Mouse (Mus musculus) lung, adult 18-20 months (tissue): ENCODE measurements around the gene Ap3s2.

Experiments
- DNase-seq, 2 experiments: peaks; one replicate each; pipeline ENCODE4 v3.0.0; 2022; ENCODE audit warnings: mixed read lengths in 2 of 2

The Ap3s2 gene

DNA sequence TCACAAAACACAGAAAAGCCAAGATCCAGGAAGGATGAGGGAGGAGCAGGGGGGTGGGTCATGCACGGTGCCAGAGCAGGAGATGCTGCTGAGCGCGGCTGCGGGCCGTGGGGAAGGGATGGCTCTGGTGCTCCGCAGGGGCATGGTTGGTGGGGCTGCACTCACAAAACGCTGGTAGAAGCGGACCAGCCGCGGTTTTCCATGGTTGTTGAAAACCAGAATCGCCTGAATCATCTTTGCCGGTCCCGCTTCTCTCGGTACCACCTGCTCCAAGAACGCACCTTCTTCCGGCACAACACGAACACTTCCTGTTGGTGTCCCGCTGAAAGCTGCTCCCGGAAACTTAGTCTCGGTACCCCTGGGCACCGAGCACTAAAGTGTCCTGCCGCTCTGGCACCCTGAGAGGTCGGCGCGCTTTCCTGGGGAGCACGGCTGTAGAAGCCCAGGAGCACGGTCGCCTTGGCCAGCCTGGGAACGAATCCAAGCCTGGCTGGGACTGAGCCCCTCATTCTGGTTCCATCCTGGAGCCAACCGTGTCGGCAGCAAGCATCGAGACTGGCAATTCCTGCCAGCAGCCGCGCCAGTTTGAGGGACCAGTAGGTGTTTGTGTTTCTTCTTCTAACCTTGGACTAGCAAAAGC, at the start of gene Ap3s2:
Gene Ap3s2, minus strand, starts transcription at position 306 of the 640 bp plus-strand sequence.
- peak; percentile 88 for DNase-seq

DNA sequence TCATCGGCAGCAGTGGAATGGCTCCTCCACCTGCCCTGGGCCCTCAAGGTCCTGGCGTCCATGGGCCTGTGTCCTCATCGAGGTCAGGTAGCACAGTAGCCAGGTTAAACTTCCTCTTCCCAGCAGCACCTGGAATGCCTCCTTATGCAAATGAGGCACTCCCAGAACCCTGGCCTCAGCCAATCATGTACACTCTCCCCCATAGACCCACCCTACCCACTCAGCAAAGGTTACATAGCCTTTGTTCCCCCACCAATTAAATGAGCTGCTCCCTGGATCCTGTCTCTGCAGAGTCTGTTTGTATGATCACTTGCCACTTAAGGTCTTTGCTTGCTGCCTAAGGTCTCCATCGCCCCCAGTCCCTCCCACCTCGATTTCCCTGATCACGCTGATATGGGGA, 47.9 kb upstream of the Ap3s2 start:
- DNase-seq: no peak

- no peak for DNase-seq
These were observed 41.2 kb upstream of the Ap3s2 start for GRCm38 (mm10) chr7:79961600-79961999.

GRCm38 (mm10) chr7:79956131-79956530, 35.7 kb upstream of the Ap3s2 start:
- no peak for DNase-seq

- DNase-seq: no peak
These were observed 34.4 kb upstream of the Ap3s2 start for GRCm38 (mm10) chr7:79954890-79955289.

GRCm38 (mm10) chr7:79951038-79951437, 30.6 kb upstream of the Ap3s2 start:
- no peak for DNase-seq

DNA sequence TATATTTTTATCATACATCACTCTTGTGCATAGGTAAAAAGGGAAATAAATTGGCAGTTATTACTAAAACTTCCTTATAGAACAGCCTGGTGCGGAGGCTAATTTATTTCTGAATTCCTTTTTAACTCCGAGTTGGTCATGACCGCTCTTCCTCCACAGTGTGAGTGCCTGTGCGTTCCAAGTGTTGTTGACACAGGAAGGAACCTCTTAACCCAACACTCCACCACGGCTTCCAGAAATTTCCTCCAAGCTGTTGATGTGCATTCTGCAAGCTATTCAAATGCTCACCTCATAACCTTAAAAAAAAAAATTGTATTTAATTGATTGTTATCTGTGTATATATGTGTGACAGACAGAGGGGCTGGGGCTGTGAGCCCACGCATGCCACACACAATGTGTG, 29.8 kb upstream of the Ap3s2 start:
- DNase-seq: peak; percentile 54 to 60

- DNase-seq: peak; percentile 73 to 83
These were observed 15.2 kb upstream of the Ap3s2 start for GRCm38 (mm10) chr7:79935511-79936205.

DNA sequence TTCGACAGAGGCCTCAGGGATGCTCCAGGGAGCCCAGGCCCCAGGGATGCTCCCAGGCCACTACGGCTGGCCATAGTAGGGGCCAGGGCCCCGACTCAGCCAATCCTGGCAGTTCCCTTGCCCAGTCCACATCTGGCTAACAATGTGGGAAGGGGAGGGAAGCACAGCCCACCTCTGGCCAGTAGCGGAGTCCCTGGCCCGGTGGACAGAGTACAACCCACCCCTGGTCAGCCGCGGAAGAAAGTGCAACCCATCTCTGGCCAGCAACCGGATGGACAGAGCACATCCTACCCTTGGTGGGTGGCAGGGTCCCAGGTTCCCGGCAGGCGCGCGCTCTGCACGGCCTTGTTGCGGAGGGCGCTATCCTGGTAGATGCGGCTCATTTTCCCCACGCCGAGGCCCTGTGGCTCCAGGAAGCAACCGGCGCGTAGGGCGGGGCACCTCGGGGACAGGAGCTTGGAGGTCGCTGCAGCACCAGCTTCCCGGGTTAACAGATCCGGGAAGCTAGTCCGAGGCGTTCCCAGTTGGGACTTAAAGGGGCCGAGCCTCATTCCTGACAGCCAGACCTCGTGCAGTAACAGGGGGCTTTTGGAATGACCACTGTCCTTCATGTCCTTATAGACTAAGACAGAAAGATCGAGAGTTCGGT, 14.5 kb upstream of the Ap3s2 start, which contains the start of gene Arpin:
Gene Arpin, minus strand, starts transcription at position 498 of the 649 bp plus-strand sequence.
- DNase-seq: peak; percentile 81 to 86

DNA sequence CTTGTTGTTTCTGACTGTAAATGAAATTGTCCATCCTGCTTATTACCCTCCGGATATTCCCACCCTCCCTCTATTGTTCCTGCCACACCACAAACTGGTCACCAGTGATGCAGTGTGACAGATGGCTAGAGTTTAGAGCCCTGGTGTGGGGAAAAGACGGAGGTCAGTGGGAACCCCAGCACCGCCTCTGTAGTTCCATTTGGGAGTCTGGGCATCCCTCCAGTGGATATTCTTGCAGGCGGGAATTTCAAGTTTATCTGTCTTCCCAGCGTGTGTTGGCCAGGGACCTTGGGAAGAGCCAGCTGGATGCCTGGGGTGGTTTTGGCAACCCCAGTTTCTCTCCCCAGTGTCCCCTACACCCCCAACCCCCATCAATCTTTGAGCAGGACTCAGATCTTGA, 14.0 kb upstream of the Ap3s2 start:
- no peak for DNase-seq

DNA sequence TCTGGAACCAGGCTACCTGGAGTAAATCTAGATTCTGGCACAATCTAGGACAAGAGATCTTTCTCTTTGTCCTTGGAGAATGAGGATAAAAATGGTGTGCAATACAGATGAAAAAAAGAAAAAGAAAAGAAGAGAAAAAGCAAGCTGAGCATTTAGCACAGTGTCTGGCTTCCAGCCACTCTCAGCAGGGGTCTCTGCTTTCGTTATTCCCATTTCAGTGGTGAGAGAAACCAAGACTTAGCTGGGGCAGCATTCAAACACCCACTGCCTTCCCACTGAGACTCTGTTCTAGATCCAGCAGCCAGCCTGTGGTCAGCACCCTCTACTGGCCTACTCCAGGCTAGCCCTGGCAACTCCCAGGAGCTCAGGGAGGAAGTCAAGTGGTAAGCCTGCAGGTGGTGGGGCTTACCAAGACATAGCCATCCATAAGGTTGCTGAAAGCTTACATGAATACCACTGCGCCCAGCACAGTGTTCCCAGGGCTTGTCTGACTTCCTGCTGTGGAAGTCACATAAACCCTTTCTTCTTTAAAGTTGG, 8.1 kb upstream of the Ap3s2 start:
- DNase-seq: no peak

DNA sequence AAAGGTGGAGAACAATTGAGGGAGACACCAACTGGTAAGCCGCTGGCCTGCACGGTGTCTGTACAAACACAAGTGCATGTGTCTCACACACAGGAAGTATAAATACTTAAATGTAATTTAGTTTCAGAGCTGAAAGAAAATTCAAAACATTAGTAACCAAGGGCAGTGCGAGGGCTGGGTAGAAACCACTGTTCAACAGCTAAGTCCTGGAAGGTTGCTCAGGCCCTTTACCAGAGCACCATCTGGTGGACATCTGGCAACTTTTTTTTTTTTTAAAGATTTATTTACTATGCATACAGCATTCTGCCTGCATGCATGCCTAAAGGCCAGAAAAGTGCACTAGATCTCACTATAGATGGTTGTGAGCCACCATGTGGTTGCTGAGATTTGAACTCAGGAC, 5.9 kb downstream of the Ap3s2 start:
- DNase-seq: peak in 1 of 2 experiments; percentile 23

DNA sequence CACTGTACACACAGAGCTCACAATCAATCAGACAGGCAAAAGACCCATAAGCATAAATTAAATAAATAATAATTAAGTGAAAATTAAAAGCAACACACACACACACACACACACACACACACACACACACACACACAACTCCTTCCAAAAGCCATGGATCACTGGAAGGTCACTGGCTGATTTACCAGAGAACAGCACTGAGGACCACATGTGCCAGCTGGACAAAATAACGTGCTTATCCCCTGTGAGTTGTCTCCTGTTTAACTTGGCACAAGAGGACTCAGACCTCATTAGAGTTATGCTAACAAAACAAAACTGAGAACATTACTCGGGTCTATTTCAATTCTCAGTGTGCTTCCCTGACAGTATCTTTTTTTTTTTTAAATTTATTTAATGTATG, 13.1 kb downstream of the Ap3s2 start:
- DNase-seq: no peak

GRCm38 (mm10) chr7:79906914-79907313, 13.5 kb downstream of the Ap3s2 start:
- DNase-seq: no peak

GRCm38 (mm10) chr7:79905193-79905592, 15.3 kb downstream of the Ap3s2 start:
- DNase-seq: no peak

DNA sequence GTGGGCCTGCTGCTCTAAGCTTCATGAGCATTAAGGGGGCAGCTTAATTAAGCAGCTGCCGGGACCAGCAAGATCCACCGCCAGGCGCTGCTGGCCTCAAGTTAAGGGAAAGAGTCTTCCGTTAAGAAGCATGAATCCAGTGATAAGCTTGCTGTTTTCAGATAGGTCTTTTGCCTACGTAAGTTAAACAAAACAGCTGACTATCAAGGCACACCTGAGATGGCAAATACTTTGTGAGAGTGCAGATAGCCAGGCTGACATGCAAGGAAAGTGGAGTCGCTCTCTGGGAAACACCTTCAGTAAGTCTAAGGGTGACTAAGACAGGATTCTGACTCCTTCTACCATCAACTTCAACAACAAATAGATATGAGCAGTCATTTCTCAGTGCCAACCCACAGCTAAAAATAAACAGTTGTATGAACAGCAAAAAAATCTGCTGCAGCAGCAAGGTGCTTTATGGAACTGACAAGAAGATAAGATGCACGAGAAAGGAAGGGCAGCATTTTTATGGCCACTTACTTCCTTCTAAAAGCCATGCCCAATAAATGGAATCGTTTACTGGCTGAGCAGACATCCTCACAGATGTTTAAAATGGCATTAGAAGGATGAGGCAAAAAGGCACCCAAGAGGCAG, 17.2 kb downstream of the Ap3s2 start:
- no peak for DNase-seq

DNA sequence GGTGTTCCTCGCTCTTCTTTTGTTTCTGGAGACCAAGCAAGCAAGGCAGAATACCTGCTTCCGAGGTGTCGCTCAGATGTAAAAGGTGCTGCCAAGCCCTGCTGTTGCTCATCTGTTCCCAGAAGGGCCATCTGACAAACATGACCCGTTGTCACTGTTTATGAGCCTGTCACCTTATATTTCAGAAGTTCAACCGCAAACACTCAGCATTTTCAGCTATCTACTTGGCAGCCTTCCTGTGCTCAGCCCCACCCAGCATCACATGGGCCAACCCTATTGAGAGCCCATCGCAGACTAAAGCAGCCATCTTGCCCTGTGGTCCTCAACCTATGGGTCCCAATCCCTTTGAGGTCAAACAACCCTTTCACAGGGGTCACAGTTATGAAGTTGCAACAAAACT, 19.7 kb downstream of the Ap3s2 start:
- DNase-seq: no peak

GRCm38 (mm10) chr7:79895225-79895624, 25.2 kb downstream of the Ap3s2 start:
- no peak for DNase-seq

- no peak for DNase-seq
These were observed 25.7 kb downstream of the Ap3s2 start for GRCm38 (mm10) chr7:79894790-79895189.

DNA sequence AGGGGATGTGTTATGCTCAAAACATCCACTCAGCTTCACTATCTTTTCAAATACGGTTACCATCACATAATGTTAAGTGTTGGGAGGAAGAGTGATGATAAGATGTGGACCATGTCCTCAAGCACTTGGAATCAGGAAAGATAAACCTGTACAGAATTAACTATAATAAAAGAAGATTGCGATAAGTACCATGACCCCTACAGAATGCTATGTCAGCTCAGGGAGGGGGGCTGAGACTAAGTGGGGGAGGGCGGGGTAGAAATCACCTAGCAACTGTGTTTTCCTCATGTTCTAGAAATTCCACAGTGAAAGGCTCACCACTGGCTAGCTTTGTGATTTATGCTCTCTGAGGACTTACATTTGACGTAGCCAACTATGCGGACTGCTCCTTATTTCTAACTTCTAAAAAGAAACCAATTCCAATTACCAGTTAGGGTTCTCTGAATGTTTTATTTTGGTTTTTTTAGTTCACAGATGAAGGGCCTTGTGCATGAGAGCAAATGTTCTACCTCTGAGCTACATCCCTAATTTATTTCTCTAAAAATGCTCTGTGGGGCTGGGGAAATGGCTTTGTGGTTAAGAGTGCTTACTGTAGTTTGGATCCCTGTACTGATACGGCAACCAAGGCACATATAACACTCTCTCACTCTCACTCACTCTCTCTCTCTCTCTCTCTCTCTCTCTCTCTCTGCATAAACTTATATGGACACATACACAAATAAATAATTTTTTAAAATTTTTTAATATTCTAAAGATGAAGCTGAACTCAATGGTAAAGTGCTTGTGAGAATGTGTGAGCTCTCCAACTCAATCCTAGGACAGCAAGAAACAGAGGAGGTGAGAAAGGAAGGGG, 27.6 kb downstream of the Ap3s2 start:
- DNase-seq: no peak

DNA sequence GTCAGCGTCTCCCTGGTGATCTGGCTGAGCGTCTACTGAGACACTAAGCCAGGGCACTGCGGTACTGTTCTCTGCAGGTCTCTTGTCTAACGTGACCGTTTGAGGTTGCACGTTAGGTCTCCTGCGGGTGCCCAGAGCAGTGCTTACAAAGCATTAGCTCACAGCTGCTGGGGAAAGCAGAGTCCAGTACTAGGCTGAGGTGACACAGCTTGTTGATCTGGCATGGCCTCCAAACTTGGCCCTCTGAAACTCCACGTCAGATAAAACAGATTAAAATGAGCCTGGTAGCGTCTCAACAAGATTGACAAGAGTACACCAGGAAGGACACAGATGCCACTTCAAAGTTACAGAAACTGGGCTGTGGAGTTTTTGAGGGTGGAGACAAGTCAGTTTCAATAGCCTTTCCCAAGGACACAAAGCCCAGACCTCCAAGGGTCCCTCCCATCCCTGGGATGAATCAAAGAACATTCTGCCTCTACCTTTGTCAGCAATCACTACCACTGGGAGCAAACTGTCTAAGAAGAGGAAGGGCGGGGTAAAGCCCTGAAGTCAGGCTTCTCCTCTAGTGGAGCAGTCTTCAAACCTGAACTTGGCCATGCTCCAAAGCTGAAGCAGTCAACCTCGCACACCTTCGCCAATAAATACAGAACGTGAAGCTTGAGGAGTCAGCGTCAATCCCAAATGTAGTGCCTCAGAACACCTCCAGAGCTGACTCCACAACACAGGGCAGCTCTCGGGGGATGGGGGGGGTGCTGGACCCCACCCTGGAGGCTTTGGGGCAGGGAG, 29.8 kb downstream of the Ap3s2 start:
- peak in 1 of 2 experiments; percentile 40 for DNase-seq
